12 mouse cellular contexts compared by ENCODE assay signal in genomic region chr5:136705532-136705931, GRCm38 (mm10). TPM values are rescaled to one million over a fixed set of nuclear protein-coding genes. Genes with fewer than 3 reads are reported as not detected.
A peak's percentile ranks its signal among the peaks of the same experiment; 100 is the strongest.
DNase-seq lines count a peak whose midpoint lies in the region; ATAC-seq lines count a peak whose summit lies in the region.
"Had no signal": no experiment of that assay in that cellular context is flagged by ENCODE, and none has a peak within 500 bp of the region (broad histone marks: within the 10 kb centered on the region; RNA-seq: fewer than 3 reads in every experiment).

No protein-coding gene starts in this region.

- H3K27me3 ChIP-seq in kidney, embryonic 14.5 days (ENCODE audit: control insufficient read depth, insufficient read depth, low read length): no peaks in the 10 kb centered on the region

- peak; percentile 45 for DNase-seq in kidney, postnatal 10 days
- DNase-seq in A20 (ENCODE audit: low read depth, low spot score): peak; percentile 49
- DNase-seq in ES-CJ7 (ENCODE audit: low read depth, low spot score): peak; percentile 46
- DNase-seq in mesoderm, embryonic 11.5 days (ENCODE audit: low read depth, low spot score): peak; percentile 25
- DNase-seq in heart, postnatal 36 days: no peak
- DNase-seq in layer of hippocampus, postnatal 10 days (ENCODE audit: low spot score in 2 of 2): no peak
- DNase-seq: cerebellum, adult 9-11 months; kidney, adult 9 months had no signal

- WGBS in kidney, embryonic 14.5 days: 100% methylated on average over 3 of the region's 3 CpGs

- no peak overlapping the region for H3K9ac ChIP-seq in kidney, embryonic 14.5 days (ENCODE audit: low read depth, low read length)
- H3K9ac ChIP-seq: heart, embryonic 12.5 days had no signal

- H3K4me1 ChIP-seq in kidney, embryonic 14.5 days (ENCODE audit: control insufficient read depth, insufficient read depth, low read length): 0 out of 2 replicates have a peak, but pooled peaks cover 3% of the 10 kb centered on the region

- no peaks in the 10 kb centered on the region; the same call in 1 of the 2 replicates for H3K9me3 ChIP-seq in kidney, embryonic 14.5 days (ENCODE audit: control insufficient read depth, low read length)

- no peak overlapping the region for H3K4me3 ChIP-seq in kidney, embryonic 14.5 days (ENCODE audit: low read length)
- H3K4me3 ChIP-seq: heart, embryonic 12.5 days had no signal

- ATAC-seq in kidney, embryonic 14.5 days (ENCODE audit: low FRiP score, low TSS enrichment): no peak
- ATAC-seq in inflammation-experienced regulatory T-cells, adult 6 months: no peak

- H3K36me3 ChIP-seq in kidney, embryonic 14.5 days (ENCODE audit: control insufficient read depth, insufficient read depth, low read length): no peaks in the 10 kb centered on the region
- H3K36me3 ChIP-seq: heart, embryonic 12.5 days had no signal

- no peak overlapping the region for H3K4me2 ChIP-seq in kidney, embryonic 14.5 days (replicated peaks; ENCODE audit: low read depth, low read length)
- H3K4me2 ChIP-seq: heart, embryonic 12.5 days had no signal

- intact Hi-C loops in heart, postnatal 36 days (cut with DNase I): loop anchor here (5.0 kb wide), 1 partner anchor 503 kb away; no protein-coding TSS in a partner anchor

- H3K27ac ChIP-seq in kidney, embryonic 14.5 days (ENCODE audit: low read depth, low read length): no peak overlapping the region

RNA-seq across cellular contexts. Expression of gene Myl10, which starts 12.6 kb away (rescaled TPM):
- polyA plus RNA-seq in kidney, embryonic 14.5 days (2014; fragmentation: Nextera tagmentation; extraction: Ambion mirVana): not detected in 2 replicates
- not detected for total RNA-seq in heart, postnatal 36 days (2021)
- 1 to 10 TPM in 1 of 3 experiments, not detected in 2; 1.4 TPM for polyA plus RNA-seq in inflammation-experienced regulatory T-cells, adult 6 months (2017; shearing (Covaris generic))
- not detected for total RNA-seq in layer of hippocampus, postnatal 10 days (2021)
- polyA plus RNA-seq: heart, embryonic 12.5 days; limb, embryonic 14.5 days had no signal

Comparison
In these comparisons a context has a peak if more than half of its experiments do, and no peak if none do; other contexts are left out.
1. DNase-seq: peak in kidney, postnatal 10 days (single experiment), A20 (single experiment), ES-CJ7 (single experiment) and mesoderm, embryonic 11.5 days (single experiment); none in heart, postnatal 36 days (0 of 2) and layer of hippocampus, postnatal 10 days (0 of 2).